Mouse (Mus musculus): ENCODE measurements around the gene Gk. TPM values are rescaled to one million over a fixed set of nuclear protein-coding genes. Genes with fewer than 3 reads are reported as not detected.

Gk gene
- total RNA-seq, 2 experiments from 2014 or later: 22.0 to 25.4 TPM

Other genes with a start within 250 kb of the Gk start
- gene Tab3, start 202.8 kb downstream of the Gk start, total RNA-seq (2021): 10 to 100 TPM; 17.3 to 20.8 TPM
- under 1 TPM; 0.12 TPM for gene 5430427O19Rik, start 93.5 kb upstream of the Gk start, total RNA-seq (2021)

Data from left cerebral cortex, adult 18-20 months (tissue).